In genomic region chr5:43391412-43392029, GRCm38 (mm10) we compare ENCODE assay signal across 8 mouse cellular contexts.
DNase-seq lines count a peak whose midpoint lies in the region; ATAC-seq and TF ChIP-seq lines count a peak whose summit lies in the region.

No protein-coding gene starts in this region.

- H3K9me3 ChIP-seq in kidney, postnatal 0 days (replicated peaks; ENCODE audit: low read length) = no peaks in the 10 kb centered on the region

- H3K27ac ChIP-seq in kidney, postnatal 0 days = no peak overlapping the region

- H3K27me3 ChIP-seq in kidney, postnatal 0 days (ENCODE audit: insufficient read depth, low read length) = no peaks in the 10 kb centered on the region

- peak; percentile 58 for ATAC-seq in granulocyte monocyte progenitor cell, adult 5-6 weeks (replicated peaks; ENCODE audit: poor library complexity, severe bottlenecking)
- ATAC-seq in kidney, postnatal 0 days (replicated peaks; ENCODE audit: low FRiP score, low read depth) = peak; percentile 54; the same call in 1 of the 2 replicates

- no peak overlapping the region for H3K9ac ChIP-seq in kidney, postnatal 0 days (ENCODE audit: low read depth, low read length)

- H3K36me3 ChIP-seq in kidney, postnatal 0 days (ENCODE audit: insufficient read depth, low read length) = no peaks in the 10 kb centered on the region

- TF ChIP-seq CTCF in kidney, postnatal 0 days (IDR thresholded peaks at IDR 0.05; ENCODE audit: low read depth) = peak; percentile 80

- H3K4me3 ChIP-seq in kidney, postnatal 0 days (replicated peaks; ENCODE audit: low read depth, low read length) = no peak overlapping the region

- WGBS in kidney, postnatal 0 days = 19% methylated on average over 3 of the region's 3 CpGs

- H3K4me1 ChIP-seq in kidney, postnatal 0 days (replicated peaks; ENCODE audit: insufficient read depth, low read length) = no peaks in the 10 kb centered on the region

- peak; percentile 26 to 34 for DNase-seq in right cerebral cortex, adult 2 months (ENCODE audit: low spot score in 2 of 2)
- no peak for DNase-seq in right cerebral cortex, postnatal 36 days (ENCODE audit: low spot score in 2 of 2)
- peak; percentile 58 to 62 for DNase-seq in cerebellum, adult 18-20 months
- DNase-seq in kidney, postnatal 0 days (ENCODE audit: low spot score) = peak; percentile 77
- DNase-seq in lung, adult 18-20 months = peak; percentile 8 to 15
- DNase-seq in ovary, postnatal 14 days (ENCODE audit: low spot score) = peak; percentile 14
- no peak for DNase-seq in spleen, postnatal 10 days (ENCODE audit: low spot score in 2 of 2)

- H3K4me2 ChIP-seq in kidney, postnatal 0 days (ENCODE audit: low read length) = no peak overlapping the region

Comparison
In these comparisons a context has a peak if more than half of its experiments do, and no peak if none do; other contexts are left out.
1. DNase-seq: peak in right cerebral cortex, adult 2 months (2 of 2), cerebellum, adult 18-20 months (2 of 2), kidney, postnatal 0 days (single experiment), lung, adult 18-20 months (2 of 2) and ovary, postnatal 14 days (single experiment); none in right cerebral cortex, postnatal 36 days (0 of 2) and spleen, postnatal 10 days (0 of 2).